Mouse (Mus musculus) brown adipose tissue, adult 24 weeks (tissue): Measurements from ENCODE around the gene Htr2b. TPM values are rescaled to one million over a fixed set of nuclear protein-coding genes. Genes with fewer than 3 reads are reported as not detected.

Experiments
- H3K27ac ChIP-seq: fragments of 200-500 bp; replicated peaks from 2 replicates; pipeline ENCODE4 v1.5.1; 2012; ENCODE audit warnings: low read depth, mild to moderate bottlenecking, low read length
- H3K4me1 ChIP-seq: fragments of 200-500 bp; 2 replicates; pipeline ENCODE4 v1.6.1; 2012; ENCODE audit warnings: low read length, mixed read lengths; ENCODE audit not compliant: control insufficient read depth, insufficient read depth, insufficient read length
- H3K4me3 ChIP-seq: fragments of 200-500 bp; 2 replicates; pipeline ENCODE4 v1.5.1; 2012; ENCODE audit warnings: low read depth, mild to moderate bottlenecking, low read length, moderate library complexity; ENCODE audit not compliant: insufficient read depth
- polyA plus RNA-seq: library from polyadenylated mRNA; stranded (reverse); fragments of >200 nt; gene quantifications from 2 replicates; pipeline ENCODE4 v1.2.4, GENCODE M21; 2012; ENCODE audit not compliant: missing spikeins, insufficient read depth, insufficient read length

Gene Htr2b
- polyA plus RNA-seq, 1 experiment = not detected

DNA sequence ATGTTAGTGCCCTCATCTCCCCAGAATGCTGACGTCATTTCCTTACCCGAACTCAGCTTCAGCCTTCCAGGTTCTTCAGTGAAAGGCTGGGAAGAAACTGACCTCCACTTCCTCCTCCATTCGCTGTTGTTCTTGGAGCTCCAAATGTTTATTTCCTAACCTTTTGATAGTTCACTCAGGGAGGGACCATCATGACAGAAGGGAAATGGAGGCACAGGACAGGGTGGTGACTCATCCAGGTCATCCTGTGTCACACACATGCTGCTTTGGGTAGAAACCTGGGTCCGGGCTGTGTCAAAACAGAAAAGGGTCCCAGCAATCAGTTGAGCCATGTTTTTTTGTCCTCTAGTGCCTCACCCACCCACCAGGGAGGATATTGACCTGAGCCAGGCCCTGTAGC is 31.4 kb upstream of the Htr2b start:
- H3K4me1 ChIP-seq = no peaks in the 10 kb centered on the region
- no peak overlapping the region for H3K4me3 ChIP-seq
- no peak overlapping the region for H3K27ac ChIP-seq

DNA sequence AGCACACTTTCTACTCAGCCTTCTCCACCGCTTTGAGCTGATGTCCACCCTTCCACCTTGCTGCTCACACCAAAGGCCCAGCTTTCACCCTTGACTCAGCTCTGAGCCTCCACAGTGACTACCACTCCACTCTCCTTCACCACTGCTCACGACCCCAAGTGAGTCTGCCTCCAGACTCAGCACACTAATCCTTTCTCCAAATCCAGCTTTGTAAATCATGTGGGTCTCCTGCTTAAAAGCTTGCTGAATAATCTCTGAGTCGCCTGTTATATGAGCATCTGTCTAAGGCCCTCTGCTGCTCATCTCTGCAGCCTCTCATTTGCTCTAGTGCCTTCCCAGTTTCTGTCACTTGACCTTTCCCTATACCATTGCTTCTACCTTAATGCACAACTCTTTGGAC is 29.3 kb upstream of the Htr2b start:
- Histone ChIP-seq H3K4me3 (no peak overlapping the region), H3K27ac (no peak overlapping the region), H3K4me1 (no peaks in the 10 kb centered on the region)

DNA sequence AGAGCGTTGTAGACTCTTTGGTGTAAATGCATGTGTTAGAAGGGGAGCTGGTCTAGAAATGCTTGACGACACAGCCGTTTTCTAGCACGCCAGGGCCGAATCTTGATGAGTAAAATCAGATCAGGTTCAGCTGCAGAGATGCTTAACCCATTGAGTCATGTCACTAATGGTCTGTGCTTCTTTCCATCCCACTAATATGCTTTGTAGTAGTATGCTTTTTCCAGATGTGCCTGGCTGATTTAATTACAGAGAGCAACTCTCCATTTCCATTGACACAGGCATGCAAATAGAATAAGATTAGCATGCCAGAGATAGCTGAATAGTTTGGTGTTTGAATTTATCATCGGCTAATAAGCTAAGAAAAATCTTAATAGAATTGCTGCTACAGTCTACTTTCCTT is 23.5 kb upstream of the Htr2b start:
- H3K4me1 ChIP-seq = no peaks in the 10 kb centered on the region
- no peak overlapping the region for H3K4me3 ChIP-seq
- no peak overlapping the region for H3K27ac ChIP-seq

DNA sequence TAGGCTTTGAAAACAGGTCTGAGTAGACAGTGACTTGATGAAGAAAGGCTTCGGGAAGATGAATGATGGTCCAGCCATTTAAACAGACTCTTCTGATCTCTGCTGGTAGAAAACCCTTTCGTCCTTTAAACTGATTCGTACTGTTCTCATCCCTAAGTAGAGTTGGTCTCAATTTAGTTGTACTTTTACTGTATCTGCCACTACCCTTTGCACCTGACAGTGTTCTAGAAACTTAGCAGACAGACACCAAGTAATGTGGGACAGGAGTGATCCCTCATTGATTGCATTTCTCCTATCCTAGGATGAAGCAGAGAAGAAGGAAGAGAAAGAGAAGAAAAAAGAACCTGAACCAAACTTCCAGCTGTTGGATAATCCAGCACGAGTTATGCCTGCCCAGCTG is 21.6 kb upstream of the Htr2b start, which contains the start of gene Gm21972:
Gm21972 (plus strand) TSS at position 301 of the 400 bp plus-strand sequence.
- H3K27ac ChIP-seq = no peak within 1 kb of the TSS
- H3K4me3 ChIP-seq = no peak within 1 kb of the TSS
- H3K4me1 ChIP-seq = no peaks in the 10 kb centered on the region

DNA sequence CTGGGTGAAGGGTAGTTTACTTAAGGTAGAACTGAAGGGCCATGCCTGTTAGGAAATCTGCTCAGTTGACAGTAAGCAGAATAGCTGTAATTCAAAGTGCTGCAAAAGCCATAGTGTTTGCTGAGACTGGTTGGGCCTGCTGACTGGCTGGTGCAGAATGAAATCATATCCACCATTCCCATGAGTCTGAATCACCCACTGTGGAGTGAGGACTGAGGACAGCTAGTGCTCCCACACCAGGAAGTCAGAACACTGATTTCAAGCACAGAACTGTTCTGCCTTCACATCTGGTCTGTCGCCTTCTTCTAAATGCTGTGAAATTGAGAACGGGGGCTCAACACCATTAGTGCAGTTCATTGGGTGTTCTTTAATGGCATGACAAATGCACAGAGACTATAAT is 14.3 kb upstream of the Htr2b start:
- H3K4me3 ChIP-seq = no peak overlapping the region
- no peaks in the 10 kb centered on the region for H3K4me1 ChIP-seq
- no peak overlapping the region for H3K27ac ChIP-seq

DNA sequence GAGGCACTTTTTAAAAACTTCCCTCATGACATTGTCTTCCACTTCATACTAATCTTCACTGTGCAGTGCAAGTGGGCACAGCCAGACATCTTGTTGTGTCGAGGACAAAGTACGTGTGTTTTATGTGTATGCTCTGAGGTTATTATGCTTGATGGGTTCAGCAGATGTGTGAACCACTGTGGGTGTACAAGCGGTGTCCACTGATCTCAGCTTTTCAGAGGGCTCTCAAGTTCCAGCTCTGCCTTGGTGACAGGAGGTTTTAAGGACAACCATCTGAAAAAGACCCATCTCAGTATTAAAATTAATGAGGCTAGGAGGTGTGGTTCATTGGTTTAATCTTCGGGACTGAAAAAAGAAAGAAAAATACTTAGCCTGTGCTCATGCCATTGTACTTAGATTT is 7.8 kb upstream of the Htr2b start:
- Histone ChIP-seq H3K4me1 (no peaks in the 10 kb centered on the region), H3K4me3 (no peak overlapping the region), H3K27ac (no peak overlapping the region)

DNA sequence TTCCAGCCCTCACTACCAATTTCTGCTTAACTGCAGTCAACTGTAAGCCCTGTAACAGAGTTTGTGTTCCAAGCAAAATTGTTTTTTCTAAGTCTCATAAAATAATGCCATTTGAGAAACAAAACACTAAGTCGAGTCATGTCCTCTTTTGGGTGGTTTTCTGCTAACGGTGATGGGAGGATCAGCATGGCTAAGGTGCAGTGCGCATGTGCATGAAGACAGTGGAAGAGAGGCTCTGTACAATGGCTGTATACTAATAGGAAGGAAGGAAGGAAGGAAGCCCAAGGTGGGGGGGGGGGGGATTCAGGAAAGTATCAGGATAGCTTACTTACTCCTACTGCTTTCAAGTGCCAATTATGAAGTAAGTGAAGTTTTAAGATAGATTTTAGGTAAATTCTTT is 2.4 kb upstream of the Htr2b start:
- Histone ChIP-seq H3K27ac (no peak overlapping the region), H3K4me3 (no peak overlapping the region), H3K4me1 (no peaks in the 10 kb centered on the region)

DNA sequence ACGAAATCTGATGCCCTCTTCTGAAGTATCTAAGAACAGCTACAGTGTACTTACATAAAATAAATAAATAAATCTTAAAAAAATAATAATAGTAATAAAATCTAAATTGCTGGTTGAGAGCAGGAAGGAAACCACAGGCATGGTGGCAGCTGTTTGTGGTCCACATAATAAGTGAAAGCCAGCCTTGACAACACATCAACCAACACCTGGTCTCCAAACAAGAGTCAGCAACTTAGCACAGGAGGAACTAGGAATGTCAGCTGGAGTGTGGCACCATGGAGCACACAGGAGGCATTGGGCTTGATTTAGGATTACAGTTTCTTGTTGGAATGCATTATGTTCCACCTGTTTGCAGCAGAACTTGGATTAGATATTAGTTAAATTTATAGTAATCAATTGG is 6.7 kb downstream of the Htr2b start:
- no peaks in the 10 kb centered on the region for H3K4me1 ChIP-seq
- H3K27ac ChIP-seq = no peak overlapping the region
- no peak overlapping the region for H3K4me3 ChIP-seq

DNA sequence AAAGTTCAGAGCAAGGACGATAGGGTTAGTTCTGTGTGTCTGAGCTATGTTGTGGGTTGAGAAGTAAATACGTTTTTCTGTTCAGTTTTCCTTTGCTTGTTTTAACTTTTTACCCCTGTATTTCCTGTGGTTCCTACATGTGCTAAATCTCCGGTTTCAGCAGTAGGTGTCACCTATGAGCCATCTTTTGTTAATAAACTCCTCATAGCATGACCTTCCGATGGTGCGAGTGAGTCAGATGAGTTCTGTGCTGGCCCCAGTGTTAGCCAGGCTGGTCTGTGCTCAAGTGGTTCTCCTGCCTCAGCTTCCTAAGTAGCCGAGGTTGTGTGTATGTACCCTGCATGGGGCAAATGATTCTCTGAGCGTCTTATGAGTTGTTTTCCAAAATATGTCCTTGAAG is 17.4 kb downstream of the Htr2b start:
- H3K4me1 ChIP-seq = no peaks in the 10 kb centered on the region
- no peak overlapping the region for H3K4me3 ChIP-seq
- H3K27ac ChIP-seq = no peak overlapping the region

DNA sequence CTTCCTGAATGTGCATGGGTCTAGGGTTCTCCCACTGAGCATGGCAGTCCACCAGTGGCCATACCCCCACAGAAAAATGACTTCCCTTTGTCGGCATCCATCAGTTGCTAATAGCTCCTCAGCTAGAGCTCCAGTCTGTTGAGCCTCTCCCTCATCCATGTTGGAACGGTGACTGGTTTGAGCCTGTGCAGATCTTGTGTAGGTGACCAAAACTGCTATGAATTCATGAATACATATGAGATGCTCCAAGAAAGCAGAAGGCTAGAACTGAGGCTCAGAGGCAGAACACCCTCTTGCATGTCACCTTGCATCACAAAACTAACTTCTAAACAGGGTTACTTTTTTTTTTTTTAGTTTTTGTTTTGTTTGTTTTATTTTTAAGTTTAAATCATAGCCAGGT is 35.2 kb downstream of the Htr2b start:
- H3K4me3 ChIP-seq = no peak overlapping the region
- no peaks in the 10 kb centered on the region for H3K4me1 ChIP-seq
- H3K27ac ChIP-seq = no peak overlapping the region

DNA sequence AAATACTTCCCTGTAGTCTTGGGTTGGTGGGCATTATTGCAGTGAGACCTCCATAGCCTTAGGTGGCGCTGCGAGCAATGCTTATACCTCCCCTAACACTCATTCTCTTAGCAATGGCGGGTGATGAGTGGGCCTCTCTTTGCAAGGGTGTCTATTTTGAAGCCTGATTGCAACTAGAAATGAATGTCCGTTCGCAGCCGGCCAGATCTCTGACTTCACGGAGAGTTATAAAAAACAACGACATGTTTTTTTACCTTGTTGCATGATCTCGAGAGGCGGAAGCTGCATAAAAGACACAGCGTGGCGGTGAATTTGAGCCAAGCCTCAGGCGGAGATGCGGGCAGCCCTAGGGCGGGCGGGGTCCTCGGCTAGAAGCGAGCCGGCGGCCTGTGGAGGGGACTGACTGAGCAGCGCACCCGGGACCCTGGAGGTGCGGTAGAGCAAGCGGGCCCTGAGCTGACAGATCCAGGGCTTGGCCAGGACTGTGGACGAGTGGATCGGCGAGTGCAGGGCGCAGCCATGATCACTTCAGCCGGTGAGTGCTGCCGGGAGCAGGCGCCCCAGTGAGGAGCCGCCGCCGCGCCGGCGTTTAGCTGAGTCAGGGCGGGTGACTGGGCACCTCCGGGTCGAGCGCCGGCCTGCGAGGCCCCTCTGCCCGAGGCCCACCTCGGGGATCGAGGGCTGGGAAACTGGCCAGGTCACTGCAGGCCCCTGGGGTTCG is 47.3 kb downstream of the Htr2b start, which contains the start of gene Psmd1:
Psmd1 (plus strand) TSS at position 117 of the 721 bp plus-strand sequence.
- Histone ChIP-seq H3K27ac (peak within 1 kb of the TSS; percentile 95), H3K4me3 (peak within 1 kb of the TSS; percentile 84), H3K4me1 (peaks cover 4% of the 10 kb centered on the region; the same call in 1 of the 2 replicates)

DNA sequence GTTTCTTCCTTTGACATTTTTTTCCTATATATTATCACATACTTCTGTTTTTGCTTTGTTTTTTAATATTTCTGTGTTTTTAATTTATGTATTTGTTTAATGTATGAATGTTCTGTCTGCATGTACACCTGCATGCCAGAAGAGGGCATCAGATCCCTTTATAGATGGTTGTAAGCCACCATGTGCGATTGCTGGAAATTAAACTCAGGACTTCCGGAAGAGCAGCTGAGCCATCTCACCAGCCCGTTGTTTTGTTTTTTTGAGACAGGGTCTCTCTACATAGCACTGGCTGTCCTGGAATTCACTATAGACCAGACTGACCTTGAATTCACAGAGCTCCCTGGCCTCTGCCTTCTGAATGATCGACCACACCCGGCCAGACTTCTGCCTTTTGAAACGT is 49.2 kb downstream of the Htr2b start:
- H3K4me1 ChIP-seq = peaks cover 4% of the 10 kb centered on the region; the same call in 1 of the 2 replicates
- H3K27ac ChIP-seq = no peak overlapping the region
- no peak overlapping the region for H3K4me3 ChIP-seq

DNA sequence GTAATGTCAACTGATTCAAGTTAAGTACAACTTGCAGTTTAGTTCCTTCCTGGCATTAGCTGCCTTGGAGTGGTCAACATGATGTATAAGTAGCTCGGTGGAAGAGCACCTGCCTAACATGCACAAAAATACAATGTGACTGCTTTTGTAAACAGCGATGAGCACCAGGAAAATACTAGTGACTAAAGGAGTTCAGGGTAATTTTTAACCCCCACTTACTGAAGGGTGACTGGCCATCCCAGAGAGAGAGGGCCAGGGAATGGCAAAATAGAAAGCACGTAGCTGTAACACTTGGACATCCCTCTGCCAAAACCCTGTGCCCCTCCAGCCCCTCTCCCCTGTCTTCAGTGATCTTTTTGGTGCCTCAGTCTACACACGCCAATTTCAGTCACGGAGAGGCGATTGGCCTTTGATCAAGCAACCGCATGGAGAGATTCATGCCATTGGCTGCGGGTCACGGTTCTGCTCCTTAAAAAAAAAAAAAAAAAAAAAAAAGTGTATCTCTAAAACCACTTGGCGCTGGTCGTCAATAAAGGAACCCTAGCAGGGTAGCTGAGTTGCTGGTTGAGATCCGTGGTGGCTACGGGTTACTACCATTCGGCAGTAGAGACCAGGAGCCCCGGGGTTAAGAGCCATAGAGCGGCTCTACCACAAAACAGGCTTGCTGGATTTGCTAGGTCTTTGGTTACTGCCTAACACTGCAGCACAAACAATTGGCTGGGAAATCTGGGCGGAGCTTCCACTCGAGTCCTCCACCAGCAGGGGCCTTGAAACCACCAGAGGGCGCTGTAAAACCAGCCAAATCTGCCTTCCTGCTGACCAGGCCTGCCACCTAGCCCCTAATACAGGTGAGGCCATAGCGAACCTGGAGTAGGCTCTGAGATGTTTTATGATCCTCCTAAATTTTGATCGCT is 52.7 kb downstream of the Htr2b start:
- H3K27ac ChIP-seq = 0 out of 2 replicates have a peak overlapping the region, but pooled peaks have one; percentile 23
- H3K4me1 ChIP-seq = no peaks in the 10 kb centered on the region
- H3K4me3 ChIP-seq = peak overlapping the region; percentile 64

DNA sequence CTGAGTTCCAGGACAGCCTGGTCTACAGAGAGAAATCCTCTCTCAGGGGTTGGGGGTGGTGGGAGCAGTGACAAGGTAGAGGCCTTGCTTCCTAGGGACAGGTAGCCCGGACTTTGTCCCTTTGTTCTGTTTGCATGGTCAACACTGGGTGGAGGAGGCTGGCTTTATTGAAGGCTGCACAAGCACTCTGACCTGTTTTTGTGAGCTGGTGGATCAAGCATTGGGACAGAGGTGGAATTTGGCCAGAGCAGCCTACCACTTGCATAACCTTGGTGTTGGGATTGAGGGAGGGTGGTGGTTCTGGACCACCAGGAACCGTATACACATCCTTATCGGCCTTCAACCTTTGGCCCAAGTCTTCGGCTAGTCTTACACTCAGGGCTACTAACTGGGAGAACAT is 55.5 kb downstream of the Htr2b start:
- Histone ChIP-seq H3K4me1 (no peaks in the 10 kb centered on the region), H3K4me3 (no peak overlapping the region), H3K27ac (no peak overlapping the region)

DNA sequence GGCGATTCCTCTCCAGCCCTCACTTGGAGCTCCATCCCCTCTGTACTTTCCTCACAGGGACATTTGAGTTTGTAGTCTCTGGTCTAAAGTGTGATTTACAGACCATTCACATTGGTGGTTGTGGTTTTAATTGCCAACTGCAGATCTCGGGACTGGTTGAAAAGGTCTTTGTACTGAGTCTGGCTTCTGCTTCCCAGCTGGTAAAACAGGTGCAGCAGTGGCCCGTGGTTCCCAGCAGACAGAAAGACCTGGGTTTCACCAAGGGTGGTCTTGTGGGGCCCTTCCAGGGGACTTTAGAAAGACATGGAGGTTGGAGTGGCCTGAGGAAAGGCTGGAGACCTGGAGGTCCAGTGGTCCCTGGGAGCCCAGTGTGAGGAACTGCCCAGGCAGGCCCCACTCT is 56.8 kb downstream of the Htr2b start:
- no peaks in the 10 kb centered on the region for H3K4me1 ChIP-seq
- no peak overlapping the region for H3K4me3 ChIP-seq
- no peak overlapping the region for H3K27ac ChIP-seq
